Mouse (Mus musculus) thymus, postnatal 4 days (tissue): Measurements from ENCODE around the gene Gm21739.
"Not testable (repeated sequence)": the region's sequence is repeated elsewhere in the genome, so short reads cannot be mapped to it uniquely, and the experiment has no call there.

Experiments
- DNase-seq: peaks from one replicate; pipeline ENCODE4 v3.0.0; 2021

Gm21739 gene

DNA sequence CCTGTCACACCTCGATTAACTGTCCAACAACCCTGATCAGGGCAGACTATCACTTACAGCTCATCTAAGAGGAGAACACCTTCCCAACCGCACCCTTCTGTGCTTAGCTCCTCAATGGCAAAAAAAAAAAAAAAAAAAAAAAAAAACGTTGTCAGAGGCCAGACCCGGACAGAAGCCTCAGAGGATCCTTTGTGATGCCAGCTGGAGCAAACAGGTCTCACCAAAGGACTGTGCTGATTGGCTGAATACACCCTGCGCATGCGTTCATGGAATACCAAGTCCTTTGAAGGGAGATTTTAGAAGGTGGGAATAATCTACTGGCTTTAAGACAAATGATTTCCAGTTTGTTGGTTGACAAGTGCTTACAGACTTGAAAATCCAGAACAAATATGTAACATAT lies at the start of gene Gm21739:
Gene Gm21739 (minus strand): TSS at position 101 of the 400 bp plus-strand sequence.
- not testable (repeated sequence) for DNase-seq
